Mouse (Mus musculus): ENCODE measurements around the gene Prpf3. TPM values are rescaled to one million over a fixed set of nuclear protein-coding genes. Genes with fewer than 3 reads are reported as not detected.
"Not testable (repeated sequence)": the region's sequence is repeated elsewhere in the genome, so short reads cannot be mapped to it uniquely, and the experiment has no call there.

Prpf3 gene
- polyA plus RNA-seq, 2 experiments from 2014 or later = 31.7 to 44.5 TPM

DNA sequence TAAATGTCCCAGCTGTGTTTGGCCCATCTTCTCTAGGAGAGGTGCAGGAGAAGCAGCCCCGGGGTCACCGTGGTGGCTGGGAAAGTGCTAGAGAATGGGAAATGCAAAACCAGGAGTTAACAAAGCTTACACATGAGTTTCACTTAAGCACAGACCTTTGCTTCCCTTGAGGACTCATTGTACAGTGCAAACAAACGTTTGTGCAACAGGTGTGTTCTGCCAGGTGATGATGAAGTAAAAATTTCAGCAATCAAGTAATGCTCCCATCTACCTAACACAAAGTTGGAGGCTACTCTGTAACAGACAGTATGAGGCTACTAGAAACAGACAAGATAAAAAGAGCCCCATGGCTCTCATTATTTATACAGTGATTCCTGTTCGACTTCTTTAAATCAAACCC is 23.4 kb upstream of the Prpf3 start:
- no peak for ATAC-seq

DNA sequence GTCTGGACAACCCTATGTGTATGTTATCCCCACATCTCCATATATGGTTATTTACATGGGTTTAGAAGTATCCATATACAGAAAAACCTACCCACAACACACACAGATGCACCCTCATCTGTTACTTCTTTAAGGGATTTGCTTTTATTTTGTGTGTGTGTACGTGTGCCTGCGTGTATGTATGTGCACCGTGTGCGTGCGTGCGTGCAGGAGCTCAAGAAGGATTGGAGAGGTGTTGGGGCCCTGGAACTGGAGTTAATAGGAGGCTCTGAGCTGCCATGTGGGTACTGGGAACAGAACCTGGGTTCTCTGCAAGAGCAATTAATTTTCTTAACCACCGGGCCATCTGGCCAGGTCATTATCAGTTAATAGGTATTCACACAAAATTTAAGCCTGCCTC is 16.4 kb upstream of the Prpf3 start:
- ATAC-seq = no peak

- ATAC-seq = peak; percentile 91
Observed at GRCm38 (mm10) chr3:95871392-95871867, 15.7 kb upstream of the Prpf3 start, which contains the start of gene Mrps21. Gene Mrps21 (minus strand): TSS chr3:95871519.

- ATAC-seq = no peak
Observed at GRCm38 (mm10) chr3:95870976-95871375, 15.3 kb upstream of the Prpf3 start.

DNA sequence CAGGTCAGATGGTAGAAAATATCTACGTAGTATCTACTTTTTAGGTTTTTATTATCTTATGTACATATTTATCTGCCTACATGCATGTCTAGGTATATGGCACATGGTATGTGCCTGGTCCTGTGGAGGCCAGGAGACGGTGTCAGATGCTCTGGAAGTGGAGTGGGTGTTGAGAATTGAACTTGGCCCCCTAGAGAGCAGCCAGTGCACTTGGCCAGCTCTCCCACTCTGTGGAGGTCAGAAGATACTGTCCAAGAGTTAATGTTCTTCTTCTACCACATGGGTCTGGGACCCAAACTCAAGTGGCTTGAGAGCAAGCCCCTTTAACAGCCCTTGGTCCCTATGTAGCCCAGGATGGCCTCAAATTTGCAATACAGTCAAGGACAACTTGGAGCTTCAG is 11.7 kb upstream of the Prpf3 start:
- no peak for ATAC-seq

DNA sequence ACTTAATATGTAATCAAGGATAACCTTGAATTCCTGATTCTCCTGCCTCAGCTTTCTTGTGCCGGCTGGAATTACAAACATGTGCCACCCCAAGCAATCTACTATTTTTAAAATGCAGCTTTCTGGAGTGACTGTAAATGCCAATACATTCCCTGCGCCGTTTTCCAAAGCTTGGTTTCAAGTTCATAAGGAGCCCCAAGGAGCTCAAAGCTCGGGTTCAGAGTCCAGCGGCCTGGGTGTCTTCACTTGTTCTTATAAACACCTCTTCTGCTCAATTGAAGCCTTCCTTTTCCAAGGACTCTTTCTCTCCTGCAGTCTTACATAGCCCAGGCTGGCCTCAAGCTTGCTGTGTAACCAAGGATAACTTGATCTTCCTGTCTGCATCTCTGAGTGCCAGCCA is 10.4 kb upstream of the Prpf3 start:
- ATAC-seq = no peak

DNA sequence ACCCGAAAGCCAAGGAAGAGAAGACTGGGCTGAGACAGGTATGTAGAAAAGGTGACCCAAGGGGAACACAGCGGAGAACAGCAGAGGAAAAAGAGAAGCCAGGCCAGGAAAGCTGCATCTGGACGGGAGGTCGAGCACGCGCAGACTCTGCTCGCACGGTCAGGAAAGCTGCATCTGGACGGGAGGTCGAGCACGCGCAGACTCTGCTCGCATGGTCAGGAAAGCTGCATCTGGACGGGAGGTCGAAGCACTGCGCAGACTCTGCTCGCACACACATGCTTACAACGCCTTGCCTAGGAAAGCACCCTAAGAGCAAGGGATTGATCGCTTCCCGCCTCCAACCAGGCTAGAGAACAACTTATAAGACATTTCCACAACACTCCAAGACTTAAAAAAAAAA is 9.9 kb upstream of the Prpf3 start:
- no peak for ATAC-seq

- ATAC-seq = no peak
Observed at GRCm38 (mm10) chr3:95865050-95865449, 9.4 kb upstream of the Prpf3 start.

- no peak for ATAC-seq
Observed at GRCm38 (mm10) chr3:95863578-95863977, 7.9 kb upstream of the Prpf3 start.

DNA sequence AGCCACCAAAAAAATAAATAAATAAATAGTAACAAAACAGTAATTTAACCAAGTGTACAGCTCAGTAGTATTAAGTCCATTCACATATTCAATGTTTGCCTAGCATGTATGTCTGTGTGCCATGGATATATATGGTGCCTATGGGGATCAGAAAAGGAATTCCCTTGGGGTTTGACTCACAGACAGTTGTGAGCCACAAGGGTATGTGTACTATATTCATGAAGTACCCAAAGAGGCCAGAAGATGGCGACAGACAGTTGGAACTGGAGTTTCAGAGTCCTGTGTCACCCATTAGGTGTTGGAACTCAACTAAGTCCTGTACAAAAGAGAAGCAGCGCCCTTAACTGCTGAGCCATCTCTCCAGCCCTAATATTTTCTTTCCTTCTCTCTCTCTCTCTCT is 6.1 kb upstream of the Prpf3 start:
- ATAC-seq = peak; percentile 86

DNA sequence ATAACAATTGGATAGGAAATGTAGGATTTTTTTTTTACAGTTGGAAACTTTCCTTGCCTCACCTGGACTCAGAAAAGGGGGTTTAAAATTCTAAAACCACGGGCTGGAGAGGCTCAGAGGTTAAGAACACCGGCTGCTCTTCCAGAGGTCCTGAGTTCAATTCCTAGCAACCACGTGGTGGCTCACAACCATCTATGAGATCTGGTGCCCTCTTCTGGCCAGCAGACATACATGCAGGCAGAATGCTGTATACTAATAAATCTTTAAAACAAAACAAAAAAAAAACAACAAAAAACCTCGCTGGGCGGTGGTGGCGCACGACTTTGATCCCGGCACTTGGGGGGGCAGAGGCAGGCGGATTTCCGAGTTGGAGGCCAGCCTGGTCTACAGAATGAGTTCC is 5.5 kb upstream of the Prpf3 start:
- ATAC-seq = no peak

DNA sequence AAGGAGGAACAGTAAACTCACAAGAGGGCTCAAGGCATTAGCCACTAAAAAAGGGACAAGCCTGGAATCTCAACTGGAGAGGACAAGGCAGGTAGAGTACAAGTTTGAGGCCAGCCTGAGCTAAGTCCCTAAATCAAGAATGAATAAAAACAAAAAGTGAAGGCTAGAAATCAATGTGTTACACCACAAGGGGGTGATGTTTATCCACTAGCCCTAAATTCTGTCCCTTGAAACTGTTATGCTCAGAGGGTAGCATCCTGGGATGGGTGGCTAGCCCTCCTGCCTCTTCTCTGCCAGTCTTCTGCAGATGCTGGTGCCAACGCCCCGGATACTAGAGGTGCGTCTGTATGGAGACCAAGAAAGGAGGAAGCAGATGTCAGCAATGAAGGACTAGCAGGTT is 4.6 kb upstream of the Prpf3 start:
- no peak for ATAC-seq

DNA sequence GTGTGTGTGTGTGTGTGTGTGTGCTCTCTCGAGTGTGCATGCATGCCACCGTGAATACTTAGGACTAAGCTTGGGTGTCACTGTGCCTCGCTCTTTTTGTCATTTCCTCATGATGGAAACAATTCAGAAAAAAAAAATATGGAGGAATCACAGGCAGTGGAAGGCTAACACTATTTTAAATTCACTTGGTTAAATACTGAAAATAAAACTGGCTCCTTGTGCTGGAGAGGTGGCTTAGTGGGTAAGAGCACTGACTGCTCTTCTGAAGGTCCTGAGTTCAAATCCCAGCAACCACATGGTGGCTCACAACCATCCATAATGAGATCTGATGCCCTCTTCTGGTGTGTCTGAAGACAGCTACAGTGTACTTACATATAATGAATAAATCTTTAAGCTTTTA is 2.6 kb upstream of the Prpf3 start:
- not testable (repeated sequence) for ATAC-seq

DNA sequence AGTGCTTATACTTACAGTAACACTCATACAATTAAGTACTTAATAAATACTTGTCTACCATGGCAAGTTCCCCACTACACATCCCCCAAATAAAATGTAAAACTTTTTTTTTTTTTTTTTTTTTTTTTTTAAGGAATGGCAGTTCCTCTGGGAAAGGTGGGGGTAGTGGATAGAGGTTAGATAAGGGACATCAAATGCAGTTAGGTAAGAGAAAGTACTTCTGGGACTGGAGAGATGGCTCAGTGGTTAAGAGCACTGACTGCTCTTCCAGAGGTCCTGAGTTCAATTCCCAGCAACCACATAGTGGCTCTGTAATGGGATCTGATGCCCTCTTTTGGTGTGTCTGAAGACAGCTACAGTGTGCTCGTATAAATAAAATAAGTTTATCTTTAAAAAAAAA is 1.4 kb upstream of the Prpf3 start:
- ATAC-seq = not testable (repeated sequence)

DNA sequence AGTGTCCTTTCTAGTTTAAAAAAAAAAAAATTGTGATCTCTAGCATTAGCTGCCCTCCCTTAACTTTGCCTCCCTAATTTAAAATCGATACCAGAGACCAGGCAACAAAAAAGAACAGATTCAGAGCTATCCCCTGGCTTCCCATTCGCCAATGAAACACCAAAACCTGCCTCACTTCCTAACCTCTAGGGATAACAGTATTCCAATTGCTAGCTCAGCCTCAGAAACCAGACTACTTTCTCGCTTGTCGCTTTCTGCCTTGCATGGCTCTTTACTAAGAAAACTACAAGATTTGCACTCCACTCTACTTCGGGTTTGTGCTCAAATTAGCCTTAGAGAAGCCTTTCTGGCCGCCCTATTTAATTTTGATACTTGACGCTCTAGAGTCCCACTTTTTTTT is 430 bp upstream of the Prpf3 start:
- ATAC-seq = no peak

DNA sequence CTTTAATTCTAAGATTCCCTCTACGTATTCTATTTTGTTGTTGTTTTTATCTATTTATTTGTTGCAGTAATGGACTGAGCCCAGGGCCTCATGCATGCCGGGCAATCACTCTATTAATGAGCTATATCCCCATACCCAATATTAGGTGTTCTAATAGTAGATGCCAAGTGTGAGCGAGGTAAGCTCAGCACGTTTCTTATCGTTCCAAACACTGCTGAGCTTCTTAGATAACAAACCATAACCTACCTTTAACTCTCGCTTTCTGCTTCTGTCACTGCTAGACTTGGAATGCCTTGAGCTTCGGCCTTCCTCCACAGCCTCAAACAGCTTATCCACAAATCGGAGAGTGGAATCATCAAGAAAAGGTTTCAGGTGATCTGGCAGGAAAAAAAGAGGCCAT is 4.4 kb downstream of the Prpf3 start:
- ATAC-seq = no peak

GRCm38 (mm10) chr3:95850611-95851010 is 5.1 kb downstream of the Prpf3 start:
- no peak for ATAC-seq

DNA sequence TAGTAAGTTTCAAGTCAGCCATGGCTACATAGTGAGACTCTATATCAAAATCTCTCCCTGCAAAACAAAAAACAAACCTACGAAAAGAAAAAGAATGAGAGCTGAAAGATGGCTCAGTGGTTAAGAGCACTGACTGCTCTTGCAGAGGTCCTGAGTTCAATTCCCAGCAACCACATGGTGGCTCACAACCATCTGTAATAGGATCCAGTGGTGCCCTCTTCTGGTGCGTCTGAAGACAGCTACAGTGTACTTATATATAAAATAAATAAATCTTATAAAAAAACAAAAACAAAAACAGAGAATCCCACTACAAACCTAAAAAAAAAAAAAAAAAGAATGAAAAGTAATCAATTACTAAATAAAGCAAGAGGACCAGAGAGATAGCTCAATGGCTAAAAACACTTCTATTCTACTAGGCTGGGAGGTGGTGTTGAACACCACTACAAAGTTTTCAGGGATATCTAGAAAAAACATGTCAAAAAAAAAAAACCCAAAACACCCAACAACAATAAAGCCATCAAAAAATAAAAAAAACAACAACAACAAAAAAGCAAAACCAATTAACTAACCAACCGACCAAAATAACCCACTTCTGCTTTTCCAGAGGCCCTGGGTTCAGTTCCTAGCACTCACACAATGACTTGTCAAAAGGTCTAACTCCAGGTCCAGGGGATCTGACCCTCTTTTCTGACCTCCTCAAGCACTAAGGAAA is 13.0 kb downstream of the Prpf3 start:
- no peak for ATAC-seq

DNA sequence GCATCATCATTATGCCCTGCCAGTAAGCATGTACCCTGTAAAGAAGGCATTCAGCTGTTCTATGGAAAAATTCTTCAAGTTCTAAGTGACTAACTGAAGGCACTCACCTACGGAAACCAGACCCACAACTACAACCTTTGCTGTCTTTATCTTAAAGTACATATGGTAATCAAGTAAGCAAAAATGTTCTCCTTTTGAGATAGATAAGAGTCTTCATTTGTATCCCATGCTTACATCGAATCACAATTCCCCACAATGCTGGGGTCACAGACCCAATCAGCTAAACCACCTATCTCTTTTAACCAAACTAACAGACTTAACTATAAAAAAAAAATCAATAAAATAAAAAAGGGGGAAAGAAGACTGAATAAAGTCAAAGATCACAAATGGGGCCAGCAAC is 16.4 kb downstream of the Prpf3 start:
- ATAC-seq = no peak

DNA sequence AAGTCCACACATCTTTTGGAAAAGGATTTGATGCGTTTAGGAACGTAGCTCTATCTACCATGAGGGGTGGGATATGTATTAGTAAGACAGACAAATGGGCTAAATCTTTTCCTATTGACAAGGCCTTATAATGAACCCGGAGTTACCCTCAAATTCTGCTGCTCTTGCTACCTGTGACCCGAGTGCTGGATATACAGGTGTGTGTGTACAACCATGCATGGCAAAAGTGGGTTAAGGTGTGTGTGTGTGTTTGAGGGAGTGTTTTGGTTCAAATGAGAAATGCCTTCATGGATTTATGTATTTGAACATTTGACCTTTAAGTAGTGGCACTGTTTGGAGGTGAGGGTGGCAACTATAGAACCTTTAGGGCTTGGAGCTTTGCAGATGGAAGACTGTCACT is 26.6 kb downstream of the Prpf3 start:
- no peak for ATAC-seq

DNA sequence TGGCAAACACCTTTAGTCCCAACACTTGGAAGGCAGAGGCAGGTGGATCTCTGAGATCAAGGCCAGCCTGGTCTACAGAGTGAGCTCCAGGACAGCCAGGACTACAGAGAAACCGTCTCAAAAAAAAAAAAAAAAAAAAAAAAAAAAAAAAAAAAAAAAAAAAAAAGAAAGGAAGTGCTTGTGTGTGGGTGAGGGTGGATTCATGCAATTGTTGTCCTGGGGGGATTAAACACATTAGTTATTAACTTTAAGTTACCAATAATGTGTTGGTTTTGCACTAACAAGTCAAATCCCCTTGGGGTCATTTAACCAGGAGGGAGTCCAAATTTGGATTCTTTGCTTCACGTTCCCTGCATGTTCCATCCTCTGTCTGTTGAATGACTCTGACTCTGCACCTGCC is 29.4 kb downstream of the Prpf3 start:
- ATAC-seq = no peak

DNA sequence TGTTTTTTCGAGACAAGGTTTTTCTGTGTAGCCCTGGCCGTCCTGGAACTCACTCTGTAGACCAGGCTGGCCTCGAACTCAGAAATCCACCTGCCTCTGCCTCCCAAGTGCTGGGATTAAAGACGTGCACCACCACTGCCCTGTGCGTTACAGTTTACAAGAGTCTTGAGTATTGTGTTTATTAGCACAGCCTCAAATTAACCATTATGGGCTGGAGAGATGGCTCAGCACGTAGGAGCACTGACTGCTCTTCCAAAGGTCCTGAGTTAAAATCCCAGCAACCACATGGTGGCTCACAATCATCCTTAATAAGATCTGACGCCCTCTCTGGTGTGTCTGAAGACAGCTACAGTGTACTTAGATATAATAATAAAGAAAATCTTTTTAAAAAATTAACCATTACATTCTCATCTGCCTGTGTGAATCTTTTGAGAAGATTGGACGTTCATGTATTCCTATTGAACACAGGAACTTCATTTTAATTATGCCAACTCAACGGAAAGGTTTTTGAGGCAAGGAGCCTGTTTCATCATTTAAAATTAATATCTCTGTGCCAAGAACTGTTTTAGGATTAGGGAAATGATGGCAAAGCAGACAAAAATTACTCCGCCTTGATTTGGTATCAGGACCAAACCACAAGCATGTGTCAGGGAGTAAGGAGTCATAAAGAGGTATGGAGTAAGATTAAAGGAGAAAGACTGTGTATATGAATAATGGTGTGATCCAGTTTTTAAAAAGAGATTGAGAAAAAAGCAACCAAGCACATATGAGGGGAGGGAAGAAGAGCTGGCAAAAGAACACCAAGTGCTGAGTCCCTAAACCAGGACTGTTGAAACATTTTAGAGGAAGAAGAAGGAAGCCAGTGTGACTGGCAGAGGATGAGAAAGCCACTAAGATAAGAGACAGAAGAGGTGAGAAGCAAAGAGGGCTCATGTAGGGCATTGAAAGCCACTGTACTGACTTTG is 35.4 kb downstream of the Prpf3 start:
- ATAC-seq = no peak

- peak; percentile 83 for ATAC-seq
Observed at GRCm38 (mm10) chr3:95819351-95819985, 36.2 kb downstream of the Prpf3 start.

Measured in activated CD4-positive, CD25-positive, alpha-beta regulatory T cell, adult 4 months (primary cell).